In the genomic region with DNA sequence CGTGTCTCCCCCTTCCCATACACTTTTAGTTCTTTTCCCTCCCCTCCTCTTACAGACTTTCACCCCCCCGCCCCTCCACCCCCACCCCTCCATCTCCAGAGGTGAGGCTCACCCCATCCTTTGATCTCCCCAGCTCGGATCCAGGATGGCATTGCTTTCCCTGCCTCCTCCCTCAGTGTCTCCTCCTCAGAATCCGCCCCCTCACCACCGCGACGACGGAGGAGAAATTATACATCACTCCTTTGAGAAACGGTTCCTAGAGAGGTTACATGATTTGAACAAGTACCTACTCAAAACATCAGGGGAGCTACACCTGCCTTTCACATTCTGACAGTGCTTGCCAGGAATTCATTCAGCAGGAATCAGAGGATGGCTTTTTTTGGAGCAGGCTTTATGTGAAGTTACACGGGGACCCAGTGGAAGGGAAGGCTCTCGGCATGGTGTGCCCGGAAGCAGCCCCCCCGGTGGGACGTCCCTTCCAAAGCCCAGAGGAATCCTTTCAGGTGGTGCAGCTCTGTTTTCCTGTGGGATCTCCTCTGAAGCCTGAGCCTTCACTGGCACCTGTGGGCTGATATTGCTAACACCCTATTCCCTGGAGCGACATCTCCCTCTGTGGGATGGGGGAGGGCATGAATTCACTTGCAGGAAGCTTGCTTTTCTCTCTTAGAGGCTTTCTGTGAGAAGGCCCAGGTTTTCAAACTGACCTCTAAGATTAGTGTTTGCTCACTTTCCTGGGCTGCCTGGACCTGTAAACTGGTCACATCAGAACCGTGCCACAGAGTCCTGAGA, we compare ENCODE assay signal across 8 mouse cellular contexts. TPM values are rescaled to one million over a fixed set of nuclear protein-coding genes. Genes with fewer than 3 reads are reported as not detected.
DNase-seq lines count a peak whose midpoint lies in the region; ATAC-seq and TF ChIP-seq lines count a peak whose summit lies in the region.

No protein-coding gene starts in this region.

- no peak overlapping the region; the same call in 1 of the 2 replicates for H3K9ac ChIP-seq in neural tube, embryonic 11.5 days (ENCODE audit: low read length)
- no peak overlapping the region for H3K9ac ChIP-seq in limb, embryonic 15.5 days
- H3K9ac ChIP-seq in stomach, postnatal 0 days (ENCODE audit: low read length) = no peak overlapping the region

- no peak for TF ChIP-seq EP300 in stomach, postnatal 0 days (optimal IDR thresholded peaks at IDR 0.05)

- ATAC-seq in neural tube, embryonic 11.5 days (ENCODE audit: insufficient read depth, low FRiP score, low TSS enrichment) = no peak
- ATAC-seq in limb, embryonic 15.5 days (ENCODE audit: insufficient number of reproducible peaks, low FRiP score, low TSS enrichment, low read depth) = no peak
- ATAC-seq in stomach, postnatal 0 days (ENCODE audit: low FRiP score, low TSS enrichment) = no peak

- no peaks in the 10 kb centered on the region for H3K36me3 ChIP-seq in neural tube, embryonic 11.5 days (ENCODE audit: control insufficient read depth, insufficient read depth, low read length)
- H3K36me3 ChIP-seq in limb, embryonic 15.5 days = no peaks in the 10 kb centered on the region
- H3K36me3 ChIP-seq in stomach, postnatal 0 days (ENCODE audit: control insufficient read depth, insufficient read depth, low read length) = no peaks in the 10 kb centered on the region

- H3K4me2 ChIP-seq in neural tube, embryonic 11.5 days (ENCODE audit: low read depth) = 0 out of 2 replicates have a peak overlapping the region, but pooled peaks have one; percentile 14
- 0 out of 2 replicates have a peak overlapping the region, but pooled peaks have one; percentile 10 for H3K4me2 ChIP-seq in limb, embryonic 15.5 days
- H3K4me2 ChIP-seq in stomach, postnatal 0 days (replicated peaks; ENCODE audit: low read depth) = no peak overlapping the region; the same call in 1 of the 2 replicates

- 0 out of 2 replicates have a peak, but pooled peaks cover 3% of the 10 kb centered on the region for H3K9me3 ChIP-seq in neural tube, embryonic 11.5 days (ENCODE audit: control insufficient read depth, low read length)
- 0 out of 2 replicates have a peak, but pooled peaks cover 4% of the 10 kb centered on the region for H3K9me3 ChIP-seq in limb, embryonic 15.5 days
- H3K9me3 ChIP-seq in stomach, postnatal 0 days (ENCODE audit: control insufficient read depth, low read length) = no peaks in the 10 kb centered on the region

- H3K27ac ChIP-seq in cerebellum, adult 2 months (ENCODE audit: insufficient read depth, low read length) = no peak overlapping the region
- no peak overlapping the region for H3K27ac ChIP-seq in neural tube, embryonic 11.5 days (ENCODE audit: low read depth, low read length)
- no peak overlapping the region for H3K27ac ChIP-seq in limb, embryonic 15.5 days
- H3K27ac ChIP-seq in stomach, postnatal 0 days (replicated peaks) = no peak overlapping the region

- peak; percentile 20; the same call in 1 of the 2 replicates for TF ChIP-seq CTCF in cerebellum, adult 2 months (IDR thresholded peaks at IDR 0.05; ENCODE audit: borderline replicate concordance, insufficient read depth, low read depth, low read length)
- TF ChIP-seq CTCF in stomach, postnatal 0 days (IDR thresholded peaks at IDR 0.05; ENCODE audit: low read depth) = peak; percentile 57

- 19% methylated on average over 15 of the region's 16 CpGs for WGBS in cerebellum, adult 2 months
- WGBS in neural tube, embryonic 11.5 days = 7% methylated on average over 16 of the region's 16 CpGs
- WGBS in limb, embryonic 15.5 days = 9% methylated on average over 16 of the region's 16 CpGs
- WGBS in stomach, postnatal 0 days = 7% methylated on average over 15 of the region's 16 CpGs

- H3K4me3 ChIP-seq in cerebellum, adult 2 months (replicated peaks; ENCODE audit: insufficient read depth, low read depth, low read length) = peak overlapping the region; percentile 12
- H3K4me3 ChIP-seq in neural tube, embryonic 11.5 days (ENCODE audit: low read depth, low read length) = 0 out of 2 replicates have a peak overlapping the region, but pooled peaks have one; percentile 10
- no peak overlapping the region for H3K4me3 ChIP-seq in limb, embryonic 15.5 days
- no peak overlapping the region for H3K4me3 ChIP-seq in stomach, postnatal 0 days (ENCODE audit: low read depth, low read length)

- peaks cover 5% of the 10 kb centered on the region; the same call in 1 of the 2 replicates for H3K4me1 ChIP-seq in cerebellum, adult 2 months (ENCODE audit: control insufficient read depth, insufficient read depth, low read length)
- no peaks in the 10 kb centered on the region for H3K4me1 ChIP-seq in neural tube, embryonic 11.5 days (ENCODE audit: control insufficient read depth, insufficient read depth, low read length)
- peaks cover 23% of the 10 kb centered on the region; the same call in 1 of the 2 replicates for H3K4me1 ChIP-seq in limb, embryonic 15.5 days
- no peaks in the 10 kb centered on the region for H3K4me1 ChIP-seq in stomach, postnatal 0 days (replicated peaks; ENCODE audit: control insufficient read depth, insufficient read depth)

- no peaks in the 10 kb centered on the region for H3K27me3 ChIP-seq in cerebellum, adult 2 months (ENCODE audit: control insufficient read depth, insufficient read depth, low read length)
- H3K27me3 ChIP-seq in neural tube, embryonic 11.5 days (ENCODE audit: control insufficient read depth, insufficient read depth, low read length) = no peaks in the 10 kb centered on the region
- no peaks in the 10 kb centered on the region for H3K27me3 ChIP-seq in limb, embryonic 15.5 days
- H3K27me3 ChIP-seq in stomach, postnatal 0 days (ENCODE audit: control insufficient read depth, insufficient read depth, low read length) = no peaks in the 10 kb centered on the region

- TF ChIP-seq POLR2A in cerebellum, adult 2 months (IDR thresholded peaks at IDR 0.05; ENCODE audit: borderline replicate concordance, insufficient read depth, low read length) = no peak

- DNase-seq in cerebellum, adult 2 months = no peak
- no peak for DNase-seq in cerebellum, adult 11-12 months
- no peak for DNase-seq in neural tube, embryonic 11.5 days (ENCODE audit: low spot score)
- no peak for DNase-seq in neural tube, embryonic 10.5 days (ENCODE audit: extremely low spot score, low spot score)
- DNase-seq in stomach, postnatal 0 days (ENCODE audit: low spot score) = no peak
- no peak for DNase-seq in left cerebral cortex, adult 11 months (ENCODE audit: low spot score)
- DNase-seq in c-Kit-positive CD71-positive TER-119-positive erythroid progenitor cells, embryonic 14.5 days (ENCODE audit: low spot score) = no peak

RNA-seq across cellular contexts. Expression of gene Bcl9, which starts 12.2 kb away (rescaled TPM):
- polyA plus RNA-seq in cerebellum, adult 2 months (2012; rRNA removed) = 22.7 and 22.9 TPM in 2 replicates
- 61.9 and 65.4 TPM in 2 replicates for polyA plus RNA-seq in neural tube, embryonic 11.5 days (2014; fragmentation: Nextera tagmentation; extraction: Ambion mirVana)
- polyA plus RNA-seq in limb, embryonic 15.5 days (2015; fragmentation: Nextera tagmentation; extraction: Ambion mirVana) = 43.1 and 54.1 TPM in 2 replicates
- polyA plus RNA-seq in stomach, postnatal 0 days (2015; fragmentation: Nextera tagmentation; extraction: Ambion mirVana) = 19.2 and 20.2 TPM in 2 replicates

Comparison
In these comparisons a context has a peak if more than half of its experiments do, and no peak if none do; other contexts are left out.
1. H3K4me3 ChIP-seq: peak in cerebellum, adult 2 months (single experiment) and neural tube, embryonic 11.5 days (single experiment); none in limb, embryonic 15.5 days (single experiment) and stomach, postnatal 0 days (single experiment).